Mouse (Mus musculus): ENCODE measurements around the gene AU041133. TPM values are rescaled to one million over a fixed set of nuclear protein-coding genes. Genes with fewer than 3 reads are reported as not detected.

Gene AU041133
- polyA plus RNA-seq (2012; ENCODE audit: low replicate concordance), result 0.13 TPM in 1 of 2 replicates, not detected in the other

DNA sequence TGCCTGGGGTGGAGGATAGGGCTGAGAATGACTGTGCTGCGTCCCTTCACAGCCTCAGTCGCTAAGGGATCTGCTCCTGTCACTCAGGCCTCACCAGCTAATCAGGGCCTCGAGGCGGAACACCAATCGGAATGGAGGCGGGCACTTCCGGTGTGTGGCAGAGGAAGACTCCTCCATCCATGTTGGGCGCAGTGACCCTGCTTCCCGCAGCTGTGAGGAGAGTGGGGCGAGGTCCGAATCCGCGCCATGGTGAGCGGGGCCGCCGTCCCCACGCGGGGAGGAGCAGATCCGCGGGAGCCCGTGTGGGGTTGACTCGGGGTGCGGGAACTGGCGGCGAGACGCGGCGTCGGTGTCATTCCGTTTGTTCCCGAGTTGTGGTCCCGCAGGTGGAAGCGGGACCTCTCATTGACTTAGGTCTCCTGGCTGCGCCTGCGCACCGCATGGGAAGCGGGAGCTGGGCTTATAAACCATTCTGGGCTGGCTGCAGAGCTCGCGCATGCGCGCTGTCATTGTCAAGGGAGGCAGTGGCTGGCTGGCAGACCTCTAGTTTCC, at the start of gene AU041133:
AU041133 (plus strand) TSS at position 164 of the 552 bp plus-strand sequence.

DNA sequence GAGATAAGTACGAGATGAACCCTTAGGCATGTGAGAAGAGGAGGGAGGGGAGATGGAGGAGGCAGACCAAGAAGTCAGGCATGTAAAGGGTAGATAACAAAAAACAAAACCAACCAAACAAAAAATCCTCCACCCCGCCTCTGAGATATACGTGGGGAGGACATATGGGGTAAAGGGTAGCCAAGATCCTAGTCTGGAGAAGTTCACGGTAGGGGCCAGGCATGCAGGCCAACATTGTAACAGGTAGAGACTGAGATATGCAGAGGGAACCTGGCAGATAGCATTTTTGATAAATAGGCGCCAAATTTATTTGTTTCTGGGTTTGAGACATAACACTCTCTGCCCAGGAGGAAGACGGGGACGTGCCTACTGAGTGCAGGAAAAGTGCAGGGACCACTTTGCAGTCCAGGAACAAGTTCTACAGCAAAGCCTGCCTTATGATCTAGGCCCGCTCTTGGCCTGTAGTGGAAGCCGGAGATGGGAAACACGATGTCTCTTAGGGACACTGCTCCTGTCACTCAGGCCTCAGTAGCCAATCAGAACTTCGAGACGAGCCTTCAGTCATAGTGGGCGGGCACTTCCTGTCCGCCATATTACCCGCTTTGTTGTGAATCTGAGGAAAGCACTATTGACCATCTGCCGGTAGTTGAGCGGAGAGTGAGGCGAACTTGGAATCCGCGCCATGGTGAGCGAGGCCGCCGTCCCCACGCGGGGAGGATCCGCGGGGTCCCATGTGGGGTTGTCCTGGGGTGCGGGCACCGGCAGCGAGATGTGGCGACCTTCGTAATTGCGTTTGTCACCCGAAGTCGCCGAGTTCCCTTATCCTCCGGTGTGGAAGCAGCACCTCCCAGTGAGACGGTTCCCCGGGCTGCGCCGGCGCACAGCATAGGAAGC, 44.8 kb upstream of the AU041133 start, which contains the start of gene BC024063:
BC024063 (plus strand) TSS at position 626 of the 894 bp plus-strand sequence.

Other genes with a start within 250 kb of the AU041133 start
- gene Zfp781, start 197.5 kb upstream of the AU041133 start, polyA plus RNA-seq (2012; ENCODE audit: low replicate concordance), result 0.15 TPM in 1 of 2 replicates, not detected in the other
- 0.24 and 0.38 TPM in 2 replicates for gene Zfp873, start 79.9 kb upstream of the AU041133 start, polyA plus RNA-seq (2012; ENCODE audit: low replicate concordance)
- not detected in 2 replicates for gene BC024063, start 44.7 kb upstream of the AU041133 start, polyA plus RNA-seq (2012; ENCODE audit: low replicate concordance)
- gene Zfp938, start 113.3 kb downstream of the AU041133 start, polyA plus RNA-seq (2012; ENCODE audit: low replicate concordance), result not detected in 2 replicates
- not detected in 2 replicates for gene 4932415D10Rik, start 188.6 kb downstream of the AU041133 start, polyA plus RNA-seq (2012; ENCODE audit: low replicate concordance)
- gene Gm4924, start 226.2 kb downstream of the AU041133 start, polyA plus RNA-seq (2012; ENCODE audit: low replicate concordance), result not detected in 2 replicates